Comparison of ENCODE assay signal across 24 mouse cellular contexts in the genomic region with DNA sequence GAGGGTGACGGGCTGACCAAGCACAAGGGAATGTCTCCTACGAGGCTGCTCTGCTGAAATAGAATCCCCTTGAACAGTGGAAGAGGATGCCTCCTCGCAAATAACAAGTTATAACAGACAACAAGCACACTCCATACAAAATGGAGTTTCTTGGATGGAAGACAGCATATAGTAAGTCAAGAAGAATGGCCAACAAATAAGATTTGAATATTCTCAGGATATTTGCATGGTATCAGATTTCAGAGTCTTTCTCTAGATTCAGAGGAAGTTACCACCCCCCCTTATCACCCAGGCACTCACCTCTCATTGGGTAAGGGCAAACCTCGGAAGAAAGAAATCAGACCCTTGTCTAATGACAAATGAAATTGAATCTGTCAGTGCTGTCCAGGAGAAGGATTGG. TPM values are rescaled to one million over a fixed set of nuclear protein-coding genes. Genes with fewer than 3 reads are reported as not detected.
"Had no signal": no experiment of that assay in that cellular context is flagged by ENCODE, and none has a peak within 500 bp of the region (broad histone marks: within the 10 kb centered on the region; RNA-seq: fewer than 3 reads in every experiment).

TSS of gene Otol1 (plus strand) at position 301 of the 400 bp plus-strand sequence.

- H3K36me3 ChIP-seq: neural tube, embryonic 13.5 days; neural tube, embryonic 15.5 days; stomach, embryonic 15.5 days had no signal

- H3K9me3 ChIP-seq: neural tube, embryonic 13.5 days; neural tube, embryonic 15.5 days; stomach, embryonic 15.5 days had no signal

- H3K4me2 ChIP-seq: neural tube, embryonic 13.5 days; neural tube, embryonic 15.5 days; stomach, embryonic 15.5 days had no signal

- H3K27ac ChIP-seq: neural tube, embryonic 13.5 days; neural tube, embryonic 15.5 days; stomach, embryonic 15.5 days; stomach, postnatal 0 days had no signal

- H3K4me3 ChIP-seq: neural tube, embryonic 13.5 days; neural tube, embryonic 15.5 days; stomach, embryonic 15.5 days had no signal

- DNase-seq: retina, postnatal 1 day; right cerebral cortex, adult 18-20 months; right cerebral cortex, postnatal 14 days; right cerebral cortex, postnatal 25 days; right cerebral cortex, postnatal 4 days; spleen, adult 18-20 months; thymus, adult 18-20 months; thymus, adult 2 months; thymus, postnatal 14 days; thymus, postnatal 25 days; thymus, postnatal 36 days; thymus, postnatal 4 days had no signal

- H3K27me3 ChIP-seq: neural tube, embryonic 13.5 days; neural tube, embryonic 15.5 days; stomach, embryonic 15.5 days had no signal

- H3K9ac ChIP-seq: neural tube, embryonic 13.5 days; neural tube, embryonic 15.5 days; stomach, embryonic 15.5 days had no signal

- H3K4me1 ChIP-seq: stomach, embryonic 15.5 days had no signal

RNA-seq across cellular contexts. Expression of gene Otol1, which starts in this region (rescaled TPM):
- total RNA-seq: neutrophil, adult 5-6 weeks had no signal
- polyA plus RNA-seq: neural tube, embryonic 14.5 days; neural tube, embryonic 15.5 days; small intestine, adult 2 months; spleen, adult 2 months; stomach, embryonic 14.5 days; stomach, embryonic 15.5 days; stomach, embryonic 16.5 days; stomach, postnatal 0 days; testis, adult 2 months; thymus, adult 2 months; urinary bladder, adult 2 months had no signal
